8 mouse cellular contexts compared by ENCODE assay signal in genomic region chr10:79928030-79928694, GRCm38 (mm10). TPM values are rescaled to one million over a fixed set of nuclear protein-coding genes. Genes with fewer than 3 reads are reported as not detected.
DNase-seq lines count a peak whose midpoint lies in the region; ATAC-seq and TF ChIP-seq lines count a peak whose summit lies in the region.

No protein-coding gene starts in this region.

- DNase-seq in cerebellum, adult 9-10 months: peak; percentile 69
- DNase-seq in cerebellum, postnatal 4 days (ENCODE audit: low spot score in 2 of 2): no peak
- DNase-seq in G1E (ENCODE audit: low spot score): peak; percentile 69
- DNase-seq in lung, postnatal 36 days: peak; percentile 69
- no peak for DNase-seq in testis, postnatal 14 days (ENCODE audit: low spot score)

- peak overlapping the region; percentile 94 for H3K9ac ChIP-seq in kidney, embryonic 16.5 days (replicated peaks; ENCODE audit: low read length)
- peak overlapping the region; percentile 85 for H3K9ac ChIP-seq in stomach, embryonic 14.5 days (replicated peaks; ENCODE audit: low read depth, low read length)

- TF ChIP-seq CTCF in G1E (IDR thresholded peaks at IDR 0.05; ENCODE audit: low read depth, low read length): no peak
- TF ChIP-seq CTCF in embryonic fibroblast, embryonic 13.5 days (IDR thresholded peaks at IDR 0.05; ENCODE audit: borderline replicate concordance, insufficient read depth, low read length): no peak

- TF ChIP-seq POLR2A in embryonic fibroblast, embryonic 13.5 days (IDR thresholded peaks at IDR 0.05; ENCODE audit: low read depth, low read length): no peak

- H3K27me3 ChIP-seq in G1E (ENCODE audit: insufficient read depth, low read length): no peaks in the 10 kb centered on the region
- peaks cover 3% of the 10 kb centered on the region; the same call in 1 of the 2 replicates for H3K27me3 ChIP-seq in kidney, embryonic 16.5 days (ENCODE audit: insufficient read depth, low read length)
- H3K27me3 ChIP-seq in stomach, embryonic 14.5 days (ENCODE audit: control insufficient read depth, insufficient read depth, low read length): peaks cover 1% of the 10 kb centered on the region; the same call in 1 of the 2 replicates

- under 1% methylated on average over 24 of the region's 29 CpGs for WGBS in kidney, embryonic 16.5 days
- WGBS in stomach, embryonic 14.5 days: under 1% methylated on average over 28 of the region's 29 CpGs

- H3K9me3 ChIP-seq in G1E (replicated peaks): no peaks in the 10 kb centered on the region
- no peaks in the 10 kb centered on the region for H3K9me3 ChIP-seq in kidney, embryonic 16.5 days (ENCODE audit: low read length)
- no peaks in the 10 kb centered on the region for H3K9me3 ChIP-seq in stomach, embryonic 14.5 days (ENCODE audit: control insufficient read depth, low read depth, low read length)

- peaks cover 68% of the 10 kb centered on the region for H3K4me1 ChIP-seq in G1E (ENCODE audit: insufficient read depth, low read depth, low read length)
- H3K4me1 ChIP-seq in embryonic fibroblast, embryonic 13.5 days (ENCODE audit: control insufficient read depth, insufficient read depth, low read length): peaks cover 8% of the 10 kb centered on the region
- peaks cover 58% of the 10 kb centered on the region for H3K4me1 ChIP-seq in kidney, embryonic 16.5 days (ENCODE audit: insufficient read depth, low read length)
- peaks cover 37% of the 10 kb centered on the region for H3K4me1 ChIP-seq in stomach, embryonic 14.5 days (ENCODE audit: control insufficient read depth, insufficient read depth, low read length)

- H3K4me2 ChIP-seq in kidney, embryonic 16.5 days (replicated peaks; ENCODE audit: low read depth, low read length): peak overlapping the region; percentile 95
- peak overlapping the region; percentile 83 for H3K4me2 ChIP-seq in stomach, embryonic 14.5 days (replicated peaks; ENCODE audit: low read depth, low read length)

- no peak for ATAC-seq in G1E (ENCODE audit: extremely low read depth, insufficient number of reproducible peaks, low FRiP score, poor library complexity, severe bottlenecking)
- ATAC-seq in kidney, embryonic 16.5 days (ENCODE audit: low FRiP score, low TSS enrichment): no peak
- no peak for ATAC-seq in stomach, embryonic 14.5 days (ENCODE audit: insufficient number of reproducible peaks, insufficient read depth, low FRiP score, low read depth)

- H3K36me3 ChIP-seq in G1E (replicated peaks): peaks cover 41% of the 10 kb centered on the region
- peaks cover 19% of the 10 kb centered on the region for H3K36me3 ChIP-seq in kidney, embryonic 16.5 days (ENCODE audit: insufficient read depth, low read length)
- peaks cover 18% of the 10 kb centered on the region for H3K36me3 ChIP-seq in stomach, embryonic 14.5 days (ENCODE audit: control insufficient read depth, insufficient read depth, low read length)

- peak overlapping the region; percentile 74 for H3K27ac ChIP-seq in embryonic fibroblast, embryonic 13.5 days (ENCODE audit: insufficient read depth, low read length)
- H3K27ac ChIP-seq in kidney, embryonic 16.5 days (ENCODE audit: low read length): peak overlapping the region; percentile 98
- peak overlapping the region; percentile 96 for H3K27ac ChIP-seq in stomach, embryonic 14.5 days (ENCODE audit: low read length)

- H3K4me3 ChIP-seq in G1E (ENCODE audit: low read depth, low read length): peak overlapping the region; percentile 95
- H3K4me3 ChIP-seq in embryonic fibroblast, embryonic 13.5 days (ENCODE audit: insufficient read depth, low read length): peak overlapping the region; percentile 87
- peak overlapping the region; percentile 99 for H3K4me3 ChIP-seq in kidney, embryonic 16.5 days (ENCODE audit: low read length)
- peak overlapping the region; percentile 77 for H3K4me3 ChIP-seq in stomach, embryonic 14.5 days (ENCODE audit: low read depth, low read length)

RNA-seq across cellular contexts. Expression of gene Arid3a, which starts 1.3 kb away (rescaled TPM):
- total RNA-seq in G1E (2014; fragmentation: Nextera tagmentation) (35.4 and 41.3 TPM in 2 replicates), G1E (2017) (32.8 and 35.1 TPM in 2 replicates)
- polyA plus RNA-seq in G1E (2012): 164 and 202 TPM in 2 replicates
- polyA plus RNA-seq in embryonic fibroblast, embryonic 13.5 days (2011; ENCODE audit: insufficient read length, low read depth, missing spikeins): 5.2 and 6.0 TPM in 2 replicates
- polyA plus RNA-seq in kidney, embryonic 16.5 days (2015; fragmentation: Nextera tagmentation; extraction: Ambion mirVana): 5.5 and 9.2 TPM in 2 replicates
- 12.7 and 14.0 TPM in 2 replicates for polyA plus RNA-seq in stomach, embryonic 14.5 days (2014; fragmentation: Nextera tagmentation; extraction: Ambion mirVana)

RNA-seq across cellular contexts. Expression of gene R3hdm4, which starts 7.2 kb away (rescaled TPM):
- total RNA-seq in G1E (2014; fragmentation: Nextera tagmentation) (118 and 134 TPM in 2 replicates), G1E (2017) (35.0 and 35.8 TPM in 2 replicates)
- 185 and 203 TPM in 2 replicates for polyA plus RNA-seq in G1E (2012)
- polyA plus RNA-seq in embryonic fibroblast, embryonic 13.5 days (2011; ENCODE audit: insufficient read length, low read depth, missing spikeins): 66.3 and 86.3 TPM in 2 replicates
- polyA plus RNA-seq in kidney, embryonic 16.5 days (2015; fragmentation: Nextera tagmentation; extraction: Ambion mirVana): 169 and 170 TPM in 2 replicates
- 143 and 151 TPM in 2 replicates for polyA plus RNA-seq in stomach, embryonic 14.5 days (2014; fragmentation: Nextera tagmentation; extraction: Ambion mirVana)

RNA-seq across cellular contexts. Expression of gene Kiss1r, which starts 11.4 kb away (rescaled TPM):
- total RNA-seq in G1E (2014; fragmentation: Nextera tagmentation): 0.30 and 0.39 TPM in 2 replicates
- total RNA-seq in G1E (2017): 0.33 and 0.93 TPM in 2 replicates
- 0.33 and 0.56 TPM in 2 replicates for polyA plus RNA-seq in G1E (2012)
- 0.44 TPM in 1 of 2 replicates, not detected in the other for polyA plus RNA-seq in embryonic fibroblast, embryonic 13.5 days (2011; ENCODE audit: insufficient read length, low read depth, missing spikeins)
- 1.5 and 2.1 TPM in 2 replicates for polyA plus RNA-seq in kidney, embryonic 16.5 days (2015; fragmentation: Nextera tagmentation; extraction: Ambion mirVana)
- polyA plus RNA-seq in stomach, embryonic 14.5 days (2014; fragmentation: Nextera tagmentation; extraction: Ambion mirVana): 0.81 and 1.0 TPM in 2 replicates

RNA-seq across cellular contexts. Expression of gene Gm26602, which starts 17.5 kb away (rescaled TPM):
- total RNA-seq in G1E (2014; fragmentation: Nextera tagmentation) (not detected in 2 replicates), G1E (2017) (not detected in 2 replicates)
- polyA plus RNA-seq in G1E (2012): 0.41 and 1.0 TPM in 2 replicates
- not detected in 2 replicates for polyA plus RNA-seq in embryonic fibroblast, embryonic 13.5 days (2011; ENCODE audit: insufficient read length, low read depth, missing spikeins)
- 9.2 TPM in 1 of 2 replicates, not detected in the other for polyA plus RNA-seq in kidney, embryonic 16.5 days (2015; fragmentation: Nextera tagmentation; extraction: Ambion mirVana)
- polyA plus RNA-seq in stomach, embryonic 14.5 days (2014; fragmentation: Nextera tagmentation; extraction: Ambion mirVana): 5.3 TPM in 1 of 2 replicates, not detected in the other

RNA-seq across cellular contexts. Expression of gene Med16, which starts 19.4 kb away (rescaled TPM):
- total RNA-seq in G1E (2014; fragmentation: Nextera tagmentation) (12.0 and 14.0 TPM in 2 replicates), G1E (2017) (10.4 and 12.2 TPM in 2 replicates)
- polyA plus RNA-seq in G1E (2012): 49.4 and 51.7 TPM in 2 replicates
- polyA plus RNA-seq in embryonic fibroblast, embryonic 13.5 days (2011; ENCODE audit: insufficient read length, low read depth, missing spikeins): 15.2 and 16.1 TPM in 2 replicates
- 71.0 and 72.4 TPM in 2 replicates for polyA plus RNA-seq in kidney, embryonic 16.5 days (2015; fragmentation: Nextera tagmentation; extraction: Ambion mirVana)
- polyA plus RNA-seq in stomach, embryonic 14.5 days (2014; fragmentation: Nextera tagmentation; extraction: Ambion mirVana): 43.4 and 46.4 TPM in 2 replicates

Comparison
In these comparisons a context has a peak if more than half of its experiments do, and no peak if none do; other contexts are left out.
1. DNase-seq: peak in cerebellum, adult 9-10 months (single experiment), G1E (single experiment) and lung, postnatal 36 days (single experiment); none in cerebellum, postnatal 4 days (0 of 2) and testis, postnatal 14 days (single experiment).
2. RNA of gene Arid3a, which starts 1.3 kb away (polyA plus RNA-seq): 164 to 202 TPM in G1E; 12.7 to 14.0 TPM in stomach, embryonic 14.5 days, 5.2 to 6.0 TPM in embryonic fibroblast, embryonic 13.5 days and 5.5 to 9.2 TPM in kidney, embryonic 16.5 days; every median in the first group is over 10 times any median in the second.
3. Peak in every context shown above with its lines, with median percentiles within 50 percentile points of each other: H3K4me3 ChIP-seq and H3K27ac ChIP-seq.